Comparison of ENCODE assay signal across 19 mouse cellular contexts in genomic region chr12:79557904-79558303, GRCm38 (mm10).
DNase-seq lines count a peak whose midpoint lies in the region; ATAC-seq and TF ChIP-seq lines count a peak whose summit lies in the region.
"Had no signal": no experiment of that assay in that cellular context is flagged by ENCODE, and none has a peak within 500 bp of the region (broad histone marks: within the 10 kb centered on the region; RNA-seq: fewer than 3 reads in every experiment).

No protein-coding gene starts in this region.

- no peak overlapping the region for H3K9ac ChIP-seq in lung, embryonic 14.5 days
- no peak overlapping the region for H3K9ac ChIP-seq in hindbrain, embryonic 16.5 days (ENCODE audit: low read depth, low read length)
- H3K9ac ChIP-seq: embryonic facial prominence, embryonic 15.5 days; forebrain, embryonic 13.5 days; hindbrain, embryonic 14.5 days; neural tube, embryonic 15.5 days had no signal

- H3K4me3 ChIP-seq in lung, embryonic 14.5 days (ENCODE audit: low read depth, low read length) = no peak overlapping the region
- no peak overlapping the region for H3K4me3 ChIP-seq in lung, adult 2 months (replicated peaks; ENCODE audit: extremely low read depth, low read depth, low read length)
- H3K4me3 ChIP-seq in kidney, adult 2 months (ENCODE audit: insufficient read depth, low read depth, low read length) = no peak overlapping the region
- H3K4me3 ChIP-seq in hindbrain, embryonic 16.5 days (ENCODE audit: low read length) = no peak overlapping the region
- H3K4me3 ChIP-seq: embryonic facial prominence, embryonic 15.5 days; forebrain, embryonic 13.5 days; neural tube, embryonic 15.5 days had no signal

- TF ChIP-seq CTCF in lung, embryonic 14.5 days (IDR thresholded peaks at IDR 0.05; ENCODE audit: low read depth) = no peak
- no peak for TF ChIP-seq CTCF in lung, adult 2 months (IDR thresholded peaks at IDR 0.05; ENCODE audit: insufficient read depth, low read length)
- TF ChIP-seq CTCF in kidney, adult 2 months (conservative IDR thresholded peaks at IDR 0.05; ENCODE audit: insufficient read depth, insufficient read length, low read depth, low read length) = no peak

- WGBS in lung, embryonic 14.5 days = 53% methylated on average over 5 of the region's 5 CpGs
- WGBS in lung, adult 2 months = 61% methylated on average over 5 of the region's 5 CpGs
- 32% methylated on average over 5 of the region's 5 CpGs for WGBS in kidney, adult 2 months
- WGBS in hindbrain, embryonic 16.5 days = 82% methylated on average over 5 of the region's 5 CpGs

- no peaks in the 10 kb centered on the region for H3K27me3 ChIP-seq in lung, embryonic 14.5 days (ENCODE audit: insufficient read depth, low read length)
- no peaks in the 10 kb centered on the region for H3K27me3 ChIP-seq in kidney, adult 2 months (replicated peaks; ENCODE audit: control insufficient read depth, insufficient read depth, low read length)
- no peaks in the 10 kb centered on the region for H3K27me3 ChIP-seq in hindbrain, embryonic 16.5 days (replicated peaks; ENCODE audit: control insufficient read depth, insufficient read depth, low read length)
- H3K27me3 ChIP-seq: embryonic facial prominence, embryonic 15.5 days; forebrain, embryonic 13.5 days; neural tube, embryonic 15.5 days had no signal

- TF ChIP-seq POLR2A in lung, adult 2 months (IDR thresholded peaks at IDR 0.05; ENCODE audit: borderline replicate concordance, extremely low read depth, low read depth, low read length) = no peak
- TF ChIP-seq POLR2A in kidney, adult 2 months (IDR thresholded peaks at IDR 0.05; ENCODE audit: low read depth, low read length) = no peak

- ATAC-seq in lung, embryonic 14.5 days (ENCODE audit: insufficient read depth) = no peak
- ATAC-seq in hindbrain, embryonic 16.5 days = no peak
- no peak for ATAC-seq in cerebellum, adult (ENCODE audit: insufficient number of reproducible peaks, low FRiP score, low TSS enrichment)
- ATAC-seq: forebrain, embryonic 13.5 days had no signal

- H3K4me2 ChIP-seq in lung, embryonic 14.5 days = no peak overlapping the region
- H3K4me2 ChIP-seq in hindbrain, embryonic 16.5 days (ENCODE audit: low read length) = no peak overlapping the region
- H3K4me2 ChIP-seq: embryonic facial prominence, embryonic 15.5 days; forebrain, embryonic 13.5 days; hindbrain, embryonic 14.5 days; neural tube, embryonic 15.5 days had no signal

- peaks cover 13% of the 10 kb centered on the region for H3K4me1 ChIP-seq in lung, embryonic 14.5 days (ENCODE audit: insufficient read depth)
- no peaks in the 10 kb centered on the region; the same call in 1 of the 2 replicates for H3K4me1 ChIP-seq in lung, adult 2 months (ENCODE audit: control insufficient read depth, insufficient read depth, low read length)
- peaks cover 24% of the 10 kb centered on the region for H3K4me1 ChIP-seq in kidney, adult 2 months (ENCODE audit: control insufficient read depth, insufficient read depth, low read length)
- no peaks in the 10 kb centered on the region for H3K4me1 ChIP-seq in hindbrain, embryonic 16.5 days (ENCODE audit: control insufficient read depth, insufficient read depth, low read depth, low read length)
- H3K4me1 ChIP-seq: forebrain, embryonic 13.5 days; neural tube, embryonic 15.5 days had no signal

- DNase-seq in lung, embryonic 14.5 days = peak; percentile 41
- no peak for DNase-seq in lung, adult 2 months
- peak; percentile 86 for DNase-seq in kidney, adult 2 months
- DNase-seq in kidney, postnatal 10 days = peak; percentile 33
- peak; percentile 73 for DNase-seq in lung, postnatal 36 days
- no peak for DNase-seq in layer of hippocampus, adult 11-12 months (ENCODE audit: low spot score)
- DNase-seq: adrenal gland, postnatal 10 days; cerebellum, adult 2 months; heart, postnatal 14 days; layer of hippocampus, postnatal 36 days; left cerebral cortex, postnatal 4 days; thymus, postnatal 25 days had no signal

- peak overlapping the region; percentile 55; the same call in 1 of the 2 replicates for H3K27ac ChIP-seq in lung, embryonic 14.5 days (ENCODE audit: low read depth)
- peak overlapping the region; percentile 92 for H3K27ac ChIP-seq in kidney, adult 2 months (ENCODE audit: insufficient read depth, low read depth, low read length)
- no peak overlapping the region for H3K27ac ChIP-seq in hindbrain, embryonic 16.5 days (ENCODE audit: low read depth, low read length)
- H3K27ac ChIP-seq: embryonic facial prominence, embryonic 15.5 days; forebrain, embryonic 13.5 days; hindbrain, embryonic 14.5 days; neural tube, embryonic 15.5 days had no signal

- H3K36me3 ChIP-seq in lung, embryonic 14.5 days (ENCODE audit: insufficient read depth) = no peaks in the 10 kb centered on the region
- H3K36me3 ChIP-seq in kidney, adult 2 months (ENCODE audit: control insufficient read depth, insufficient read depth, low read length) = no peaks in the 10 kb centered on the region
- no peaks in the 10 kb centered on the region for H3K36me3 ChIP-seq in hindbrain, embryonic 16.5 days (ENCODE audit: control insufficient read depth, insufficient read depth, low read length)
- H3K36me3 ChIP-seq: embryonic facial prominence, embryonic 15.5 days; G1E; neural tube, embryonic 15.5 days had no signal

- H3K9me3 ChIP-seq in lung, embryonic 14.5 days (ENCODE audit: low read depth, low read length) = no peaks in the 10 kb centered on the region
- no peaks in the 10 kb centered on the region for H3K9me3 ChIP-seq in hindbrain, embryonic 16.5 days (ENCODE audit: control insufficient read depth, low read length)
- H3K9me3 ChIP-seq: embryonic facial prominence, embryonic 15.5 days; forebrain, embryonic 13.5 days; G1E; neural tube, embryonic 15.5 days had no signal

Comparison
In these comparisons a context has a peak if more than half of its experiments do, and no peak if none do; other contexts are left out.
1. DNase-seq: peak in lung, embryonic 14.5 days (single experiment), kidney, adult 2 months (single experiment), kidney, postnatal 10 days (single experiment) and lung, postnatal 36 days (single experiment); none in lung, adult 2 months (single experiment) and layer of hippocampus, adult 11-12 months (single experiment).